Mouse (Mus musculus) gastrocnemius, adult 2 months (tissue): Measurements from ENCODE around the gene Clptm1. TPM values are rescaled to one million over a fixed set of nuclear protein-coding genes. Genes with fewer than 3 reads are reported as not detected.

Source experiments
- DNase-seq: peaks from one replicate; pipeline ENCODE4 v3.0.0; 2022
- H3K27ac ChIP-seq: fragments of 200-600 bp; 2 replicates; pipeline ENCODE4 v1.8.1; 2022; ENCODE audit warnings: mild to moderate bottlenecking
- H3K4me3 ChIP-seq: fragments of 200-600 bp; 2 replicates; pipeline ENCODE4 v1.8.1; 2022; ENCODE audit warnings: mild to moderate bottlenecking, moderate library complexity
- CTCF ChIP-seq: fragments of 200-600 bp; IDR thresholded peaks from 2 replicates; pipeline ENCODE4 v1.8.1; 2022; ENCODE audit warnings: antibody characterized with exemption, mild to moderate bottlenecking, moderate library complexity
- intact Hi-C: fragments of 180-260 bp; cut with DNase I; formaldehyde crosslinking; loops from one replicate; pipeline ENCODE4 v1.15.1; 2025
- total RNA-seq, 2 experiments: library from RNA; stranded (reverse); gene quantifications; 2 replicates each; pipeline ENCODE4 v1.2.3; 2021

The Clptm1 gene
- total RNA-seq, 2 experiments from 2014 or later: 46.6 TPM

- no peak for DNase-seq
- intact Hi-C loops: no loop called here
- Histone ChIP-seq H3K4me3 (no peak overlapping the region), H3K27ac (no peak overlapping the region)
- TF ChIP-seq CTCF: no peak
These were observed 32.1 kb downstream of the Clptm1 start for GRCm38 (mm10) chr7:19632720-19633119.

- intact Hi-C loops: no loop called here
- no peak overlapping the region for H3K27ac ChIP-seq
- no peak for TF ChIP-seq CTCF
- no peak overlapping the region for H3K4me3 ChIP-seq
- DNase-seq: no peak
These were observed 32.6 kb downstream of the Clptm1 start for GRCm38 (mm10) chr7:19632275-19632674.

DNA sequence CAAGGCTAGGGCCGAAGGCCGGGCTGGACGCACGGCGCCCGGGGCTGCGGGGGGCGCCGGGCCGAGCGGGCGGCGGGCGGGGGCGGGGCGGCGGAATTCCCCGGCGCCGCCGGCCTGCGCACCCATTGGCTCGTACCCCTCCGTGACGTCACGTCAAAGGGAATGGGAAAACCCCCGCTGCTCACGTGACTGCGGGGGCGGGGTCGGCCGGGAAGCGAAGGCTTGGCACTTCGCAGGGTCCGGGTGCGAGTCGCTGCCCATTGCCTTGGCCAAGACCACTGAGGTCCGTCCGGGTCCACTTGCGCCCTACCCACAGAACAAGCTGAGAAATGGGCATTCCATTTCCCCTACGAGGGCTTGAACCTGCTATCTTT, 35.5 kb downstream of the Clptm1 start, which contains the start of gene Relb:
Gene Relb (minus strand): TSS at position 78 of the 374 bp plus-strand sequence.
- DNase-seq: peak; percentile 95
- no peak for TF ChIP-seq CTCF
- H3K4me3 ChIP-seq: peak within 1 kb of the TSS; percentile 98
- H3K27ac ChIP-seq: peak within 1 kb of the TSS; percentile 97
- intact Hi-C loops: no loop called here

- no peak for TF ChIP-seq CTCF
- intact Hi-C loops: no loop called here
- H3K27ac ChIP-seq: peak overlapping the region; percentile 97
- peak; percentile 96 for DNase-seq
- peak overlapping the region; percentile 98 for H3K4me3 ChIP-seq
These were observed 36.1 kb downstream of the Clptm1 start for GRCm38 (mm10) chr7:19628536-19629360.

DNA sequence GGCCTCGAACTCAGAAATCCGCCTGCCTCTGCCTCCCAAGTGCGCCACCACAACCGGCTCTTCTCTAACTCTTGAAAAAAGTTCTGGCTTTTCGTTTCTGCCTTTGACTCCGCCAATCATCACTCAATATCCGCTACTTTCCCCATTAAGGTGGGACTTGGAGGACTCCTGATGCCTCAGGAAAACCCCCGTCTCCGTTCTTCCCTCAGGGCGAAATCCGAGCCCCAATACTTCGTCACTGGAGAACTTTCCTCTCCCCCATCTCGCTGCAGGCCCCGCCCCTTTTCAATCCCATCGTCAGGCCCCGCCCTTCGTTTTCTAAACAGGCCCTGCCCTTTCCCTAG, 36.7 kb downstream of the Clptm1 start:
- peak overlapping the region; percentile 98 for H3K4me3 ChIP-seq
- no peak for TF ChIP-seq CTCF
- peak overlapping the region; percentile 97 for H3K27ac ChIP-seq
- intact Hi-C loops: no loop called here
- no peak for DNase-seq

DNA sequence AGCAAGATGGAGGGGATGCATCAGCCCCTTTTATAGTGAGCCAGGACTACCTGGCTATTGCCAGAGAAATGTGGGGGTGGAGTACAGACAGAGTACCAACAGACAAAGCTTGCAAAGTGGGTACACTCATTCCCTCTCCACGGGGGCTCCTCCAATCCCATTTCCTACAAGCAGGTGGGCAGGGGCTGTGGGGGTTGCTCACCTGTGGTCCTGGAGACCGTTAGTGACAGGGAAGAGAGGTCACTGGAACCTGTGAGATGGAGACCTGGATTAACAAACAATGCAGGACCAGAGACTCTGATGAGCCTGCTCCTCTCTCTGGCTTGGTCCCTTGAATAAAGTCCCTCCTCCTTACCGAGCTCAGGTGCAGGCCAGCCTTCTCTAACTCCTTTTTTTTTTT, 37.1 kb downstream of the Clptm1 start:
- peak overlapping the region; percentile 97 for H3K27ac ChIP-seq
- intact Hi-C loops: no loop called here

GRCm38 (mm10) chr7:19623433-19623832, 41.4 kb downstream of the Clptm1 start:
- no peak overlapping the region for H3K27ac ChIP-seq
- TF ChIP-seq CTCF: no peak
- no peak for DNase-seq

More for the DNA sequence above, 37.1 kb downstream of the Clptm1 start:
- no peak for TF ChIP-seq CTCF
- H3K4me3 ChIP-seq: peak overlapping the region; percentile 98
- no peak for DNase-seq

GRCm38 (mm10) chr7:19622241-19622640, 42.6 kb downstream of the Clptm1 start:
- Histone ChIP-seq H3K4me3 (no peak overlapping the region), H3K27ac (no peak overlapping the region)
- DNase-seq: no peak
- intact Hi-C loops: no loop called here
- TF ChIP-seq CTCF: no peak

More at GRCm38 (mm10) chr7:19623433-19623832, 41.4 kb downstream of the Clptm1 start:
- intact Hi-C loops: no loop called here
- H3K4me3 ChIP-seq: no peak overlapping the region

DNA sequence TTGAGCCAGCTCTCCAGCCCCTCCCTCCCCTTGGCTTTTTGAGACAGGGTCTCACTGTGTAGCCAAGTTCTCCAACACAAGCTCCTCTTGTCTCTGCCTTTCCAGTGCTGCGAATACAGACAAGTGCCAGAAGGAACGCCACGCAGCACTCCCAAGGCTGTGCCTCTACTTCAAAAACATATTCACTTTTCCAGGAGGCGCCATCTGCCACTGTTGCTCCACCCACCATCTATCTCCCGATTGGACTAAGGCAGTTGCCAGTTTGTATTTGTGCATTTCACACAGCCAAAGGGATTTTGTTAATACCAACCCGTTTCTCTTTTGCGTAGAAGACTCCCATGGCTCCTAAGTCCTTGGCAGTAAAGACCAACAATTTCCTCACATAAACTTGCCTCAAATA, 44.0 kb downstream of the Clptm1 start:
- TF ChIP-seq CTCF: no peak
- no peak overlapping the region for H3K4me3 ChIP-seq
- no peak for DNase-seq
- no peak overlapping the region for H3K27ac ChIP-seq
- intact Hi-C loops: no loop called here

GRCm38 (mm10) chr7:19619004-19619801, 45.6 kb downstream of the Clptm1 start:
- peak overlapping the region; percentile 31 for H3K4me3 ChIP-seq
- intact Hi-C loops: loop anchor here (1.0 to 5.0 kb wide), 3 partner anchors 28 to 116 kb away; partner anchors contain the start of genes Gemin7 and Zfp296
- peak; percentile 86 for TF ChIP-seq CTCF
- peak; percentile 67 for DNase-seq
- no peak overlapping the region; the same call in 1 of the 2 replicates for H3K27ac ChIP-seq

DNA sequence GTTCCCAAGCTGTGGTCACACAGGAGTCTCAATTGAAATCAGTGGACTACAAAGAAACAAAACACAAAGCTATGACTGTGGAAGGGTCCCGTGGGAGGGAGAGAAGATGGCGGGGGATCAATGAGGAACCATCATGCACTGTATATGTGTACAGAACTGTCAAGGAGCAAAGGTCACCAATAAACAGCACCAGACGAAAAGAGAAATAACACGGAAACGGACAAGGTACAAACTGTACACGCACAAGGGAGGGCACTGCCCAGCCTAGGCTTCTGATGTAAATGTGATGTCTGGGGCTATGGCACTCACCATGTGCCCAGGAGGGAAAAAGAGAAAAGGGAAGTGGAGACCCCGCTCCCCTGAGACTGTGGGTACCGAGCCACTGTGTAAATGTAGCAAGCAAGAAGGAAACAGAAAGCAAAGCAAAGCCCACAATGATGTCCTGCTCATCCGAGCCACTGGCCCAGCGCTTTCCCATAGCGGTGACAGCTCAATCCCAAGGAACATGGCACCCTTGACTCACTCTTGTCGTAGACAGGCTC, 49.7 kb downstream of the Clptm1 start:
- Histone ChIP-seq H3K4me3 (no peak overlapping the region), H3K27ac (no peak overlapping the region)
- no peak for DNase-seq
- TF ChIP-seq CTCF: no peak
- intact Hi-C loops: loop anchor here (5.0 kb wide), 1 partner anchor 38 kb away; the partner anchor contains the start of genes Gemin7 and Zfp296

DNA sequence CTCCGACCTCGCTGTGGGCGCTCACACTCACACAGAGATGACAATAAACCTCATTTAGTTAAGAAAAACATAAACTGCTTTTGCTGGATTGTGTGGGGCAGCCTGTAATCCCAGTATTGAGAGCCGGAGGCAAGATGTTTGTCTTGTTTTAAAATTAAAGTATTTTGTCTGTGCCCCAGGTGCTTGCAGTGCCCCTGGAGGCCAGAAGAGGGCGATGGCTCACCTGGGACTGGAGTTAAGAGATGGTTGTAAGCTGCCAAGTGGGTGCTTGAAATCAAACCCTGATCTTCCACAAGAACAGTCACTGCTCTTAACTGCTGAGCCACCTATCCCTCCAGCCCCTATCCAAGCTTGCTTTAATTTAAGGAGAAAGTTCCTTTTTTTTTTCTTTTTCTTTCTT, 53.9 kb downstream of the Clptm1 start:
- TF ChIP-seq CTCF: peak; percentile 26; the same call in 1 of the 2 replicates
- no peak overlapping the region for H3K4me3 ChIP-seq
- intact Hi-C loops: no loop called here
- no peak overlapping the region for H3K27ac ChIP-seq
- DNase-seq: no peak
